Mouse (Mus musculus): ENCODE data around the gene Efemp1.
A peak's percentile ranks its signal among the peaks of the same experiment; 100 is the strongest.

The Efemp1 gene

DNA sequence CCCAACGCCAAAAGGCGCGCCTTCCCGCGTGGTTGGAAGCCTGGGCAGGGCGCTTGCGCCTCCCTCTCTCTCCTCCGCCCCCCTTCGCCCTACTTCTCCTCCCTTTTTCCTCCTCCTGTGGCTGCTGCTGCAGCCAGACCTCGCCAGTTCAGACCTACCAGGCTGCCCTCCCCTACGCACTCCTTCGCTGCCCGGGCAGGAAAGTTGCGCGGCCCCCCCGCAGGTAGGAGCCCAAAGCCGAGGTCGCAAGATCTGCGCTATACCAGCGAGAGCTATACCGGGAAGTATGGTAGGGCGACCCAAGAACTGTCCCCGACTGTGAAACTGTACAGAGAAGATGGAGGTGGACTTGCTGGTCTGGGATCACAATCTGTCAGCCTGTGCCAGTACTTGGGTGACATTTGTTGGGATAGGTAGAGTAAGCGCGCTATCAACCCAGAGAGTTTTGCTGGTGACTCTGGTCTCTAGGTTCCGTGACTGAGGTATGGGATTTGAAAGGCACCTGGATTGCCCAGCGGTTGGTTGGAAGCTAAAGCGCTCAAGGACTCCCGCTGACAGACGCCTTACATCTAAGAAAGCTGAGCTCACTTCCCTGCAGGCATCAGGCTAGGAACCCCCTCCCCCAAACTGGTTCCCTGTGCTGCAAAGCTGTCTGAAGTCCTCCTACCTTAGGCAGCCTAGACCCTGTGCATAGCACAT is at the start of gene Efemp1:
Gene Efemp1, plus strand, starts transcription at position 103 of the 699 bp plus-strand sequence.
- DNase-seq (ENCODE audit: low read depth, low spot score) = peak; percentile 22

DNA sequence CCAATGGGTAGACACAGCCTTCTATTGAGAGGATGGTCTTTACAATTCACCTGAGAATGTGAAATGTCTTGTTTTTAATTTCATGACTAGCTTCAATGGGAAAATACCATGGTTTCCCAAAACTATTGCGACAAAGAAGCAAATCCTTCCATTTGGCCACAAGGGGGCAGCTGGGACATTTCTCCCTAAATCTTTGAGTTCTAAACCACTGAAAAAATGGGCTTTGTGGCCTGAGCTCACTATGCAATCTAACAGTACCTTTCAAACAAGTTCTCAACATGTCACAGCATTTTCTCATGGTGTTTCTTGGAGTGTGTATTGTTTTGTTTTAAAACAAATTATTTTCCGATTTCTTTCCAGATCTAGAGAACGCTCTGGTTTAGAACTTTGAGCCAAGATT is 44.3 kb upstream of the Efemp1 start:
- DNase-seq (ENCODE audit: low read depth, low spot score) = peak; percentile 60

DNA sequence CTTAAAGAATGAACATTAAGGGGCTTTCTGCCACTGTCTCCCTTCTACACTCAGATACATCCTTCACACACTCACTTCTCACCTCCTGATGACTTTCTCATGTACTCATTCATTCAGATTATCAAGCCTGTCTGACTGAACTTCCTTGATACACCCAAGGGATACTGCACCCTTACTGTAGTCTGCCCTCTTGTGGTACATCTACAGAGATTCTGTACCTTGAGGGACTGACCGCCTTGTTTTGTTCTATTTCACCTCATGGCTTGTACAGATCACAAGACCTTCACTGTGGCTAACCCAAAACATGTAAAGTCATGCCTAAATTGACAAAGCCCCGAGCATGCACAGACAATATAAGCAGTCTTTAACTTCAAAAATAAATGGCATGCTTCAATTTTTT is 41.1 kb upstream of the Efemp1 start:
- DNase-seq (ENCODE audit: low read depth, low spot score) = peak; percentile 53

DNA sequence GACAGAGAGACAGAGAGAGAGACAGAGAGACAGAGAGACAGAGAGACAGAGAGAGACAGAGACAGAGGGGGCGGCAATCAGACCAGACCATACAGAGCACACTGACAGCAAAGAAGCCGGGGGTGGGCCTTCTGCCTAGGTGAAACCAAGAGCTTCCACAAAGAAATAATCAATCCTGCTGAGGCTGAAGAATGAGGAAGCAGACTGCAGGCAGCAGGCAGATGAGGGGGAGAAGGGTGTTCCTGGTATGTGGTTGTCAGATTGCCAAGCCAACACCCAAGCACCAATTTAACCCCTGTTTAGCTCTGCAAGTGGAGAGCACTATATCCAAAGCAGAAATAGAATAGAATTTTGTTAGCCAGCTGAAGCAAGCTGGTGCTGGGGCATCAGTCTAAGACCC is 40.4 kb upstream of the Efemp1 start:
- DNase-seq (ENCODE audit: low read depth, low spot score) = no peak

DNA sequence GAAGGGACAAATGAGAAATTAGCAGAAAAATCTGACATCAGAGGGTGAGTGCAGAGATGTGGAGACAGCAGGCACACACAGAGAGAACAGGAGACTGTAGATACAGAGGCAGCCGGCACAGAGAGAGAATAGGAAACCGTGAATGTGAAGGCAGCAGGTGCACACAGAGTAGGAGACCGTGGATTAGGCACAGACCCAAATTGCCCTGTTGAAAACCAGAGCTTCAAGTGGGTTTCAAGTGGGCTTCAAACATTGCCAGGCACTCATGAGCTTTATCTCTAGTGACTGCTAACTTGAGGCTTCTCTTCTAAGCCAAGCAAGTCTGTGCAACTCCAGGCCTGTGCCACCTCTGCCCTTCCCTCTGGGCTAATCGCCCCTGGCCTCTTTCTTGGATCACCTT is 35.6 kb upstream of the Efemp1 start:
- DNase-seq (ENCODE audit: low read depth, low spot score) = no peak

DNA sequence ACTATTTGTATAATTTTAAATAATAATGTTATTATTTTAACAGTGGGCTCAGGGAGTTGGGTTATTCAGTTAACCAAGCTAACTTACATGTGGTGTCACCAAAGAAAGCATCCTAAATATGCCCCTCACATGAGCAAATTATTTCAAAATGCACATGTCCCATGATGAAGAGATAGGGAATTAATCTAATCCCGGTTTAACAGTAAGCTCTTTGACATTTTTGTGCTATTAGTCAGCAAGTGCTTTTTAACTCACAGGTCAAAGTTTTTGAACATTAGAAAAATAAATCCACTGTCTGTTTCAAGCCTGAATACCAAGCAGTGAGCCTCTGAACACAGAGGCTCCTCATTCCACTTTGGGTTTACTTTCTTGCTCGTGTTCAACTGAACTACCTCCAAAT is 26.1 kb upstream of the Efemp1 start:
- DNase-seq (ENCODE audit: low read depth, low spot score) = no peak

DNA sequence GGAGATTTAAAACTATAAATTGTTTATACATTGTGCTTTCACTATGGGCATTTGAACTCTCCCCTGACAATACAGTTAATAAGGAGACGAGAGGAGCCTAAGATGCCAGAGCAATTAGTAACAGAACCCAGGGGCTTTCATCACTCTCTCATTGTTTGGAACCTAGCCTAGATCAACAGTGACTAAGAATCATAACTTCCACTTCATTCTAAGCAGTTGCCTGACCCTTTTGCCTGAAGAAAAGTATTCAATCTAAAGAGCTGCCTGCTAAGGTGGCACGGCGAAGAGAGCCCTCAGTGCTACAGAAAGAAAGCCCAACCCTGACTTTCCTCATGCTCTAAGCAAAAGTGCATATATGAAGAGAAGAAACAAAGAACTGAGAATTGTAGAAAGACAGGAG is 19.2 kb upstream of the Efemp1 start:
- no peak for DNase-seq (ENCODE audit: low read depth, low spot score)

DNA sequence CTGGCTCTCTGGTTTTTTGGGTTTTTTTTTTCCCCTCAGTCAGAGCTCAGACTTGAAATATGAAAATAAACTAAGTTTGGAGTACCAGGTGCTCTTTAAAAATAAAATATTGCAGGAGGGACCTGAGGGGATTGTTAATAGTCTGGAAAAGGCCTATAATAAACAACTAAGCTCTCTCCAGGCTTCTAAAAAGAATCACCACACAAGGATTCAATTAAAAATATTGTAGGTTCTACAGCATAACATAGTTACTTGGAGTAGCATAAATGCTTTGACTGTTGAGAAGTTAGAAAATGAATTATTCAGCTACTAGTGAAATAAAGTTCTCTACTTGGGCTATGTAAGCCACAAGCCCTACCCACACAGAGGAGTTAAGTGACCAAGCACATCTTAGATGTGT is 17.9 kb upstream of the Efemp1 start:
- no peak for DNase-seq (ENCODE audit: low read depth, low spot score)

DNA sequence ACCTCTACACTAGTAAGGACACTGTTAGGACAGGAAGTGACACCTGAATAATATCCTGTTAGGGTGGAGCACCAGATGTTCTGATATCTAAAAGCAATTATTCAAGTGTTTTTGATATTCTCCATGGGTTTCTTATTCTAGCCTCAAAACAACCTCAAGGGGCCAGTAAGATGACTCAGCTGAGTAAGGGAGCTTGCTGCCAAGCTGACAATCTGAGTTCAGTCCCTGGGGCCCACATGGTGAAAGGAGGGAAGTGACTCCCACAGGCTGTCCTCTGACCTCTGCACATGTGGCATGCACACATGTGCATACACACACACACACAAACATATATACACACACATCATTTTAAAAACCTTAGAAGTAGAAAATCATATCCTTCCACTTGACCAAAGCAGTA is 3.2 kb upstream of the Efemp1 start:
- DNase-seq (ENCODE audit: low read depth, low spot score) = no peak

DNA sequence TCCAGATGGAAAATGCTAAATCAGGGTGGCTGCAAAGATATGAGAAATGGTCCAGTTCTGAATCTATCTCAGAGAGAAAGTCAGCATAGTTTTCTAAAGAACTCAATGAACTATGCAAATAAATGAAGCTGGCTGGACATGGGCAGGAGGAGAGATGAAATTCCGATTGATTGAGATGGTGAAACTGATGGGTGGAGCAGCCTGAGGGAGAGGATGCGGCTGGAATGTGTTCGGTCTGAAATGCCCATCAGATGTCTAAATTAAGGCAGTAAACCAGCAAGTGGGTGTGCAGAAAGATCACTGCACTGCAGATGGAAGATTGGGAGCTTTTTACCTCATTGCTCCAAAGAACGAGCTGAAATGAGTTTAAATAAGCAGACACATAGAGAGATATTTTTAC is 1.4 kb upstream of the Efemp1 start:
- peak; percentile 19 for DNase-seq (ENCODE audit: low read depth, low spot score)

DNA sequence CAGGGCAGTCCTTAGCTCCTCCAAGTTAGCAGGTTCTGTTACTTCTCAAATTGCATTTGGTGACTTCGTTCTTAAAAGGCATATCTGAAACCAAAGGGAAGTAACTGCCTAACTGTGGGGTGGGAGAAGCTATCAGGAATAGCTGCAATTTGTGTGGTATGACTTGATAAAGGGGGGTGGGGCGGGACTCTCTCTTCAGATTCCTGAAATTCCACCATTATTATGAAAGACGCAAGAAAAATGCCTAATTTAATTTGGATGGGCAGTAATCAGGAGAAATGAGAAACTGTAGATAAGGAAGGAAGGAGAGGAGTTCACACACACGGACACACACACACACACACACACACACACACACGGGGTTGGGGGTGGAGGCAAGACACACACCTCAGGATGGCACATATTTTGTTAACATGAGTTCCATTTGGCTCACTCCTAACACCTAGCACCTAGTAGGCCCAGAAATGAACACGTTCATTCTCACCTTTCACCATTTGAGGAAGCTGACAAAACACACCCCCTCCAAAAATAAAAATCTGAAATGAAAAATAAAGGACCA is 564 bp upstream of the Efemp1 start:
- no peak for DNase-seq (ENCODE audit: low read depth, low spot score)

DNA sequence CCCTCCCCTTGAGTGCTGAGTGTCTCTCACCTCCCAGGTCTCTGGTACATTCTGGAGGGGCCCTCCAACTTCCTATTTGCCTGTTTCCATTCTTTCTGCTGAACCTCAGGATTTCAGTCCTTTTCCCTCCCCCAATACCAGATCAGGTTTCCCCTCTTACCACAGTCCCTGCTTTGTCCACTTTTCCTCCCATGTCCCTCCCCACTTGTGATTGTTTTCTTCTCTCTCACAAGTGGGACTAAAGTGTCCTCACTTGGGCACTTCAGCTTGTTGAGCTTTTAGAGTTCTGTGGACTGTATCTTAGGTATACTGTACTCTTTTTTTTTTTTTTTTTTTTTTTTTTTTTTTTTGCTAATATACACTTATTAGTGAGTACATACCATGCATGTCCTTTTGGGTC is 6.1 kb downstream of the Efemp1 start:
- no peak for DNase-seq (ENCODE audit: low read depth, low spot score)

DNA sequence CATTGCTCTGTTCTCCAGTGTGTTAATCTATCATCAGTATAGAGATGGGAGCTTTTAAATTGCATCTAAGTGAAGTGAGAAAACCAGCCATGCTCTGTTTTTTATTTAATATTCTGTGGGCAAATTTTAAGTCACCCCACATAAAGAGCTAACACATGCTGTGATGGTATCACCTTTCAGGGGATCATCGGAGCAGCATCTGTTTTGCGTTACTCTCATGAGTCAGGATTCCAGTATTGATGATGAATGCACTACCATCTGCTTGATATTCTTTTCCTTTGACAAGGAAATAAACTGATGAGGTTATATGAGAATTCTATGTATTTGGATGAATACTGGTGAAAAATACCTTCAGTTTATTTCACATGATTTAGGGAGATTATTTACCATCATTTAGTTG is 16.1 kb downstream of the Efemp1 start:
- no peak for DNase-seq (ENCODE audit: low read depth, low spot score)

DNA sequence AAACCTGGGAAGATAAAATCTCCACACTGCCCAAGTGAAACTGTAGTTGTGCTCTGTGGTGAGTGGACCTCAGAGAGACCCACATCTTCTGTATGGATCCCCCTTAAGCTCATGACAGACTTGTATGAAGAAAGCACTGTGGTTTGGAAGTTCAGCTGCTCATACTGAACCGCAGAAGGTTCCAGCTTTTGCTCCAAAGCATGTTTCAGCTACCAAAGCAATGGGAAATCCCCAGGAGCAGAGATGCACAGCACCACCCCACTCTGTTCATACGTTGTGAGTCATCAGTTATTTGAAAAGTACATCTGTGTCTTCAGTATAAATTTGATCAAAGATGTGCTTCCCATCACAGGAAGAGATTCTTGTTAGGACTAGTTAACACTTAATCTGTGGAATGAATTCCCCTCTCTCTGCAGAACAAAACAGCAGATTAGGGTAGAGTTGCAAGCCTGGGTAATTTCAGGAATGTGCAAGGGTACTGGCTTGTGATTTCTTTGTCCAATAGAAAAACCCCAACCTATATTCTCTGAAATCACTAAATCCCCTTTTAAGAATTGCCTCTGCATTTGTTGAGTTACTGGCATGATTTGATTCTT is 28.5 kb downstream of the Efemp1 start:
- no peak for DNase-seq (ENCODE audit: low read depth, low spot score)

DNA sequence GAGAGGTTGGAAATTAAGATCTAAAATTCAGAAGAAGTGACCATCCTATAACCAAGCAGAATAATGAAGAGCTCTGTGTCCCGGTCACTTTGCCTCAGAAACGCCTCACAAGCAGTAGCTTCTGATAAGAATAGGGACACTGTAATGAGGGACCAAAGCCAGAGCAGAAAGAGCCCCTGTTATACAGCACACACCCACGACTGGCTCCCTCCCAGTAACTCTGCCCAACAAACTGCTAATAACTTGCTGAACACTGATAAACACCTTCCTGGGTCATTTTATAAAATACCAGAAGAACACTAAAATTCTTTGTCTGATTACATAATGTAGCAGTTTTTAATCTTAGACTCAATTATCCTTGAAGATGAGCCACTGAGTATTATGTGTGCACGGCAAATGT is 30.1 kb downstream of the Efemp1 start:
- peak; percentile 48 for DNase-seq (ENCODE audit: low read depth, low spot score)

DNA sequence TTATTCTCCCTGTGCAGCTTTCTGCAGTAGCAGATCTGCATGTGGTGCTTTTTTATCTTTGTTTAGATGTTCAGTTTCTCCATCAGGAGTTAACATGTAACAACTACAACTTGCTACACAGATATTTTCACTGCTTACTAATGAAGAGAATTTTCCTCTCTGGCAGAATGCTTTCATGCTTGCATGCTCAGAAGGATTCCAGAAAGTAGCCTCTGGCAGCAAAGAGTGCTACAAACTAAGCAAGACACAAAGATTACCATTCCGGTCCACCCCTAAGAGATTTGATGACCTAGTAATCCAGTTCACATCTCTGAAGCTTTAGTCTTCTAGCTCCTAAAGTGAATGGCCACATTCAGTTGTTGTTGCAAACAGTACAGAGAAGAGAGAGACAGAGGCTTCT is 36.5 kb downstream of the Efemp1 start:
- no peak for DNase-seq (ENCODE audit: low read depth, low spot score)

DNA sequence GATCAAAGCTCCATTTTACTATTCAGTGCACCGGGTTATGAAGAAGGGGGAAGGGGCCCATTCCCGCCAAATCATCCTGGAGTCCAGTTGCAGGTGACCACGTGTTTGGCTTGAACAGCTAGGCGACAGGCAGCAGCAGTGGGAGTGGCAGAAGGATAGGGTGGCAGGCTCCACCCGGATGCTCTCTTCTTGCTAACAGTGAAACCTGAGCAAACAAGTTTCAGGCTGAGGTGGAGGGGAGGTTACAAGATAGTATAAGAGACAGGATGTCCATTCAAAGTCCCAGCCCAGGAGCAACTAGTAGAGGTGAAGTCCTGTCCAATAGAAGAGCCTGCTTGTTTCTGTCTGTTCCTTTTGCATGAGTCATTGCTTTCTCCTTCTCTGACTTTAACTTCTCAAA is 38.5 kb downstream of the Efemp1 start:
- DNase-seq (ENCODE audit: low read depth, low spot score) = no peak

DNA sequence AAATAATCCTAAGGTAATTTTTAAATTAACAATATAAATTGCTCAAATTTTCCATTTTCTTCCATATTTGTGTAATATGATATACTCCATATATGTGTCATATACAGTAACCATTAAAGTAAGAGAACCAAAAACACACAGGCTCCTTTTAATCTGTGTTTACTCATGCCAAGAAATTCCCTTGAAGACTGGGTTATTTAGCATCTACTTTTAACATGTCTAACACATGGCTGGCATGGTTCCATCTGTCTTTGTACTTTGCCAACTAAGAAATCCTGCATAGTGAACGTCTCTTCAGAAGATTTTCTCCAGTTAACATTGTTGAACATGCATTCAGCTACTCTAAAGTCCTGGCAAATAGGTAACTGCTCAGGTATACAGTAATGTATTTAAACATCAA is 46.4 kb downstream of the Efemp1 start:
- no peak for DNase-seq (ENCODE audit: low read depth, low spot score)

DNA sequence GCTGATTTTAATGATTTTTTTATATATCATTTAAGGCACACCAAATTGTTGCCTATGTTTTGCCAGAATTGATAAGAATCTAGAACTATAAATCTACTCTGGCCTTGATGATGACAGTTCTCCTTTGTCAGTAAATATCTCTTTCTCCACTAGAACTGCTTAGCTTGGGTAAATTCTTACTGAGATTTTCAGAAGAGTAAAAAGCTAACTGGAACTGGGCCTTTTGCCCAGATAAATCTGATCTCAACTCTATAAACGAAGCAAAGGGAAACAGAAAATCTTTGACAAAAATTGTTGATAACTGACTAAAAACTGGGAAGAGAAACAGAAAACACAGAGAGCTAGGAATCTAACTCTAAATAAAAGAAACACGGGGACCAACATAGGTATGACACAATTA is 51.6 kb downstream of the Efemp1 start:
- DNase-seq (ENCODE audit: low read depth, low spot score) = peak; percentile 27

DNA sequence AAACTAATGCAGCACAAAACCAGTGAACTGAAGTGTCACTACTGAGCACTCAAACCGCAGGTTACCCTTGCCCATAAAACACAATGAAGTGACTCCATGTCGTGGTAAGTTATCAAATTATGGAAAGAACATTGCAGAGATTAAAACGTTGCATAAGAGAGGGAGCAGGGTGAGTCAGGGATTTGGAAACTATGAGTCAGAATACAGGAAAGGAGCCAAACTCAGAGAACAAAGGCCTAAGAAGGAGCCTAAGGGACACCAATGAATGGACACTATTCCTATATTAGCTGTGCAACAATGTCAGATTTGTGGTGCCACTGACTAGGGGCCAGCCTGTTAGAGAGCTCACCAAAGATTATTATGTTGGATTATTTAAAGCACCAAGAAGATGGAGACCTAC is 53.3 kb downstream of the Efemp1 start:
- peak; percentile 85 for DNase-seq (ENCODE audit: low read depth, low spot score)

DNA sequence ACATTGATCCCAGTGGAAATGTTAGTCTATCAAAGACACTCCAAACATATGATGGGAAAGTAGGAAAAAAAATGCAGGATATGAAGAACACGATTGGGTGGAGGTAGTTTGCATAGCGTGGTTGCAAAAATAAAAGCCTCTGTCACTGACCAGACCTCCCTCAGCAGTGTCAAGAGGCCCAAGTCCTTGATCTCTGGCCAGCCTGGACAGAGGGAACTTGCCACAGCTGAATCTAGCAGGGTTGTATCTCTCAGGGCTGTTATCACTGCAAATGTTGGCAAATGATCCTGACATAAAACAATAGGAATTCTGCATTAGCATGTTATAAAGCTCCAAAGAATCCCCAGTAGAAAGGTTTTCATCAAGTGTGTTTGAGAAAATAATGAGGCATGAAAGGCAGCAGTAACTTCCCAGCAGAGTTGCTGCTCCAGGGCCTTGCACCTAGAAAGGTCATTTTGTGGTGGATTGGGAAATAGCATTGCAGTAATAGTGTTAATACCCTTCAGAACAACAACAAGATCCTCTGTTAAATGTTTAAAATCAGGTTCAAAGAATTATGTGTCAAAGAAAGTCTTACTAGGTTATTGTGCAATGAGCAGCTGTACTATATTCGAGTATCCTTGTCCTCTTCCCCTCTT is 56.0 kb downstream of the Efemp1 start:
- no peak for DNase-seq (ENCODE audit: low read depth, low spot score)

DNA sequence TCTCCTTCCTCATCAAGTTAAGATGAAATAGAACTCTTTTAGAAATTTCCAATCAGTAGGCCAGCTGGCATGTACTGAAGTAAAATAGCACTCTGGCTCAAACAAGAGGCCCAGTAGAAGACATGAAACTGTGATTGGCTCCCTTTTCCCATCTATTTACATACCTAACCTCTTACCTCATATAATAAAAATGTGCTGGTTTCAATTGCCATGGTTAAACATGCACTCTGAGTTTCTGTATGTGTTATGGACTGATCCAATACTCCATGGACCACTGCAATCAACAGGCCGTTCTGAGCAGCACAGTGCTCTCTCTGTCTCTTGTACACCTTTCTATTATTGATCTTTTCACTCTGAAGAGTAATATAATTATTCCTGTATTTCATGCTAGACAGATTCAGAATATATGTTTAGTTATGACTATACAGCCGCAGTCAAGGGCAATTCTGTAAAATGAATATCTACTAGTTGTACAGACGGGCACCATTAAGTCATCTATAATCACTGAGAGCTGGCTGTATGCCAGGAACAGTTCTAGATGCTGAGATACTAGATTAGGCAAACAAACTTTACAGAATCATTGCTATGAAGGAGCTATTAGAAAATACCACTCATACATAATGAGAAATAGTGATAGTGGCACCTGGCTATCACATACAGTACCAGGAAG is 59.6 kb downstream of the Efemp1 start:
- DNase-seq (ENCODE audit: low read depth, low spot score) = no peak
